Mouse (Mus musculus): ENCODE results near the gene Cemip.

The Cemip gene

GRCm38 (mm10) chr7:84028368-84028767 lies 57.9 kb downstream of the Cemip start:
- DNase-seq (ENCODE audit: low spot score) = no peak

DNA sequence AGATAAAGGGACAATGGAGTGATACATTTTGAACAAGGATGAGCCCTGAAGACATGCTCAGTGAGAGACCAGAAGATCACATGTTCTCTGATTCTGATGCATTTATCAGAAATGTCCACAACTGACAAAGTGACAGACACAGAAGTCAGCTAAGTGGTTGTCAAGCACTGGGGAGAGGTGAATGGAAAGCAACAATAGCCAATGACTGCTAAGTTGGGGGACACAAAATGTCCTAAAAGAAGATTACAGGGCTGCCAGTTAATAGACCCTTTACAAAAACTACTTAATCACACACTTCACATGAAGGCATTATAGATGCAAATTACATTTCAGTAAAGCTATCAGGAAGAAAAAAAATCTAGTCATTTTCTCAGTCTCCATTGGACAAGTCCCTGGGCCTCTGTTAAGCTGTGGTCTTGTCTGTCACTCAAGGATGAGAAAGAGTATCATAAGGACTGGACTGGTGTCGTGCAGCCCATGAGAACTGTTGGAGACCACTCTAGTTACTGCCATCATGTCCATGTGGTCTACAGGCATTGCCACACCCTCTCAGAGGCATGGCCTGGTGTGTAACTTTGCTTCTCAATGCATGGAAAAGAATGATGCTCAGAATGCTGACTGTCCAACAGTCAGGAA lies 59.2 kb downstream of the Cemip start:
- no peak for DNase-seq (ENCODE audit: low spot score)

GRCm38 (mm10) chr7:84026090-84026489 lies 60.2 kb downstream of the Cemip start:
- DNase-seq (ENCODE audit: low spot score) = no peak

- DNase-seq (ENCODE audit: low spot score) = no peak
These were observed 62.8 kb downstream of the Cemip start for GRCm38 (mm10) chr7:84023466-84023865.

- no peak for DNase-seq (ENCODE audit: low spot score)
These were observed 63.8 kb downstream of the Cemip start for GRCm38 (mm10) chr7:84022462-84022861.

- no peak for DNase-seq (ENCODE audit: low spot score)
These were observed 66.9 kb downstream of the Cemip start for GRCm38 (mm10) chr7:84019381-84019780.

DNA sequence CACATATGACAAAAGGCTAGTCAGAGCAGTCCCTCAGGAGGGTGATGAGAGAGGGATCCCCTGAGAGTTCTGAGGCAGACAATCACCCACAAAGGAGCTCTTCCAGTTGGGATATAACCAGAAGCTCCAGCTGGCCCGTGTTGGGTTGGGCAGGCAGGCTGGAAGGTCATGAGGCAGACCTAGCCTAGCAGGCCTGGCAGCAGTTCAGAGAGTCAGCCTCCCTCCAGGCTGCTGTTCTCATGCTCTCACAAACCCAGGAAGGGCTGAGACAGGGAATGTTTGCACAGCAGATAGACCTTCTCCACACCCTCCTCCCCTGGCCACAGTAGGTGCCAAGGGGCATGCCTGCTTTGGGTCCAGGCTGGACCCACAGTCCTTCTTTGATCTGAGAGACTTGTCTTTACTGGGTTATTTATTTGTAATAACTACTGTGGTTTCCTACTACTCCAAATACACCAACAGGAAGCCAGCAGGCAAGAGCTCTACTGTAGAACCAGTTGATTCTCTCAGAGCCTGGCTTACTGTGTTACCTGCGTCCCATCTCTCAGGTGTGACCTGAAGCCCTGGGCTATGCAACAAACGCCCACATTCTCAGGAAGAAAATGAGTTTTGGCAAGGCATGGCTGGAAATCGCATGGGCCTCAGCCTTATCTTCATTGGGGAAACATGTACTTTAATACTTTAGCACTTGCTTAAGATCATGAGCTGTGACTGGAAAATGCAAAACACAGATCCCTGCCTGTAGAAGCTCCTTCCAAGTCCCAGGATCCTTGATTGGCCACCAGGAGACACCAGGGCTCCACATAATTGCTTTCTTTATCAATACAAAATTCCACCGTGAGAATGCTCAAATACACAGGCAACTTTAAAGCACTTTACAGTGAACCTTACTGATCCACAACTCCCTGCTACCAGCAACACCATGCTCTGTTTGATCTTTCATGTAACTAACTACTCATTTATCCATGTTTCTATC lies 67.7 kb downstream of the Cemip start:
- DNase-seq (ENCODE audit: low spot score) = peak; percentile 27

GRCm38 (mm10) chr7:84015050-84015449 lies 71.3 kb downstream of the Cemip start:
- DNase-seq (ENCODE audit: low spot score) = no peak

DNA sequence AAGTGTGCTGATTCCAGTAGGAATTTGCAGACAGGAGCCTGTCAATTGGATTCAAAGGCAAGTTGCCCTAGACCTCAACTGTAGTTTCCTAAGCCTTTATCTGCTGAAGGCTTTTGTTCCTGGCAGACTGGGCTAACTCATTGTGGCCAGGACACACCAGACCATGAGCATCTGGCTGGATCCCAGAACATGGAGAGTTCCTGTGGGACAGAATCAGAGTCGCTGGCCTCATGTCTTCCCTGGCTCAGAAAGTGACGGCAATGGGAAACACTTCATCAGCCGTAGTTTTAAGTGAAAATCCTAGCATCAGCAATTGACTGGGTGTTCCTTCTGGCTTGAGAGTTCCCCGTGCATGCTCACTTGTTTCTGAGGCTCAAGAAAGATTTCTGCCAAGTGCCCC lies 72.6 kb downstream of the Cemip start:
- no peak for DNase-seq (ENCODE audit: low spot score)

GRCm38 (mm10) chr7:84004357-84004756 lies 81.9 kb downstream of the Cemip start:
- DNase-seq (ENCODE audit: low spot score) = no peak

DNA sequence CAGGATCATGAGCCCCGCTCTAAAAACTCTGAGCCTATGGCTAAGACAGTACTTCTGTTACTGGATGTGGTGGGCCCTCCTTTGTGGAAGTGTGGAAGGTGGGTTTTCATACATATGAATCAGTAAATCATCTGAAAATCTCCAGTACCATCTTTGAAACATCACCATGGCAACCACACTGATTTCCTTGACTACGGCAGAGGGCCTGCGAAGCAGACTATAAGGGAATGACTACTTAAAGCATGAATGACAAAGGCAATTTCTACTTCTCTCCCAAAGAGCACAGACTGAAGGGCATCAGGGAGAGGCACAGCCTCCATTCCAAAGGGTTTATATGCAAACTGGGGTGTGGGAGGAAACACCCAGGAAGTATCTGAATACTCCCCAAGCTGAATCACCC lies 84.8 kb downstream of the Cemip start:
- DNase-seq (ENCODE audit: low spot score) = no peak

GRCm38 (mm10) chr7:84000671-84001070 lies 85.6 kb downstream of the Cemip start:
- no peak for DNase-seq (ENCODE audit: low spot score)

DNA sequence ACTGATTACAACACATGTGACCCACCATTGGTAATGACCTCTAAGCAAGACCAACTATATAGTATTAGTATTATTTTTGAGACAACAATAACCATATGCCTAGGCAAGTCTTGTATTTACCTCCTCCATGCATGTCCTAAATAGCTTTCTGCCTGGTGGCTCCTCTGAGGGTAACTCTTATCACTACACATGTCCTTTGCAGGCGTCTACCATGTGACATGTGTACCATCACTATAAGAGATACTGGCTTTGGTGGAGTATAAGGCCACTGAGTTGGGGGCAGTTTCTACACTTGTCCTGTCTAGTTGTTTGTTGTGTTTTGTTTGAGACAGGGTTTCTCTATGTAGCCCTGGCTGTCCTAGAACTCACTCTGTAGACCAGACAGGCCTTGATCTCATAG lies 86.7 kb downstream of the Cemip start:
- DNase-seq (ENCODE audit: low spot score) = no peak

GRCm38 (mm10) chr7:83994348-83994747 lies 92.0 kb downstream of the Cemip start:
- no peak for DNase-seq (ENCODE audit: low spot score)

- DNase-seq (ENCODE audit: low spot score) = no peak
These were observed 97.0 kb downstream of the Cemip start for GRCm38 (mm10) chr7:83989294-83989693.

- no peak for DNase-seq (ENCODE audit: low spot score)
These were observed 100.6 kb downstream of the Cemip start for GRCm38 (mm10) chr7:83985751-83986150.

- no peak for DNase-seq (ENCODE audit: low spot score)
These were observed 103.7 kb downstream of the Cemip start for GRCm38 (mm10) chr7:83982566-83982965.

DNA sequence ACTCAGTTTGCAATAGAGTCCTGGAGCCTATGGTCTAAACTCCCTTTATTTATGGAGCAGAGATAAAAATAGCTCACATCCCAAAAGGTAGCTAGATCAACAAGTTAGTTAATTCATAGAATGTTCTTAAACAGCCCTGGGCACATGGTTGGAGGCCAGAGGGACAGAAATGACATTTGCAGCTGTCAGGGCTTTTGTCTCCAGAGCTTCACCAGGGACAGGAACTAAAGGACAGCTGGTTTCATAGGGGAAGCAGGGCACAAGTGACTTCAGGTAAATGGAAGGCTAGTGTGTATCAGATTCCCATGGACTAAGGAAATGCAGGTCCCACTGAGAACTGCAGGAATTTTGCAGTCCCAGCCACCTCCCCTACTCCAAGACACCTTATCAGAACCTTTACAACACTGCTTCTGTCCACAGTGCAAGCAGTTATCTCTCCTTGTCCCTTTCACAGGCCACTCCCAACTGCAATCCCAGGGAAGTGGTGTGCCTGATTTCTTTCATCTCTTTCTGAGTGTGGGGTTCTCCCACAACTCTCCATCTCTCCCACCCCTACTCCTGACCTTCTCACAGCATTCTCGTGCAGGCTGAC lies 107.3 kb downstream of the Cemip start:
- no peak for DNase-seq (ENCODE audit: low spot score)

DNA sequence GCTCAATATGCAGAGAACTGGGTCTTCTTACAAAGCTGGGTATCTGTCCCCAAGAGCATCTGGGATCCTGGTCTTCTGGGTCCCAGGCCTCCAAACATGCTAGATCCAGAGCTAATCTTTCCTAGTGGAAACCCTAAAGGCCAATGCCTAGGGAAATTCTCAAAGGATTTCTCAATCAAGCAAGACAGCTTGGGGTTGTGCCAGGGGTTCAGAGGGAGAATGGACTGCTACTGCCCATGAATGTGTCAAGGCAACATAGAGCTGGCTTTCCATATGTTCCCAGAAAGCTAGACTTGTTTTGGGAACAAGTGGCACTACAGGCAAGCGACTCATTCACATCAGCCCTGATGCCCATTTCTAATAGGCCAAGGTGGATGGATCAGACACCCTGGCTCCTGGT lies 107.9 kb downstream of the Cemip start:
- DNase-seq (ENCODE audit: low spot score) = no peak

DNA sequence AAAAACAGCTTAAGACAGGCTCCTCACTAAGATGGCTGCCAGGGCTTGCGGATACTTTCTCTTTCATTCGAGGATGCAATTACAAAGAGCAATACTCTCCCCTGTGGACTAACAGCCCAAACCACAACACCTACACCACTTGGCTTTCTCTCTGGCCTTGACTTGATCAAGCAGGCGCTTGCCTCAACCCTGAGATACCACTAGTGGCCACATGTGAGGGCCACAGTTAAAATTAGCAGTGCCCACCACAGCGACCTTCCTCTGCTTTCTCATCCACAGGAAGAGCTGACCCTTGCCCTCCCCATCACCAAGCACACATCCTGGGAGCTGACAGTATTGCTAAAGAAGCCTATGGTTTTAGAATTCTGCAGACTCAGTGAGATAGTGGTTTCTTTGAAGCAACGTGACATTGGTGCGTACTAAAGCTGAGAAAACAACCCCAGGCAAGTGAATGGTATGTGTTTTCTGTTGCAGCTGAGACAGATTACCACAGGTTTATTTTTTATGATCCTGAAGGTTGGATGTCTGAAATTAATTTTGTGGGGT lies 109.8 kb downstream of the Cemip start:
- no peak for DNase-seq (ENCODE audit: low spot score)

DNA sequence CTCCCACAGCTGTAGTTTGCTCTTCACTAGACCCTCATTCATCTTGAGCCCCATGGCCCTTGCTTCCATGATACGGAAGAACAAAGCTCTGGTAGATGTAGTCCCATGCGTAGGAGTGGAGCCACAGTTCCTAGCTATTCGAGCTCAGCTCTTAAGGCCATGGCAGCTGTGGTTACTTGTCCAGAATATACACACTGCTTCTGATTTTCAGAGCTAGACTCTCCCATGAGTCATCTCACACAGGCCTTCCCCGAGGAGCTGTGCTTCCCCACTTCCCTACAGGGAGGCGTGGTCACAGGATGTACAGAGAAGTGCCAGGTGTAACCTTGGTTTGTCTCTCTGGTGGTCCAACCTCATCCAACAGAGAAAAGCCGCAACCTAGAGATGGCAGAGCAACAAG lies 111.0 kb downstream of the Cemip start:
- no peak for DNase-seq (ENCODE audit: low spot score)

- DNase-seq (ENCODE audit: low spot score) = no peak
These were observed 113.8 kb downstream of the Cemip start for GRCm38 (mm10) chr7:83972485-83972884.

Data from ovary, postnatal 10 days (tissue).